Mouse (Mus musculus) heart, embryonic 16.5 days (tissue): ENCODE measurements around the gene Rundc3b. TPM values are rescaled to one million over a fixed set of nuclear protein-coding genes. Genes with fewer than 3 reads are reported as not detected.

ENCODE experiments used
- ATAC-seq: fragments of 200-750 bp; cut with Nextera tagmentation; replicated peaks from 2 replicates; pipeline ENCODE4 v1.8.0; 2017; ENCODE audit warnings: moderate number of reproducible peaks; ENCODE audit not compliant: insufficient read depth, low FRiP score; ENCODE audit errors: extremely low read depth
- H3K27ac ChIP-seq: fragments of 300-500 bp; sonication (generic); 2 replicates; pipeline ENCODE4 v1.5.1; 2014; ENCODE audit warnings: mild to moderate bottlenecking, low read length, control low read depth, moderate library complexity
- H3K27me3 ChIP-seq: fragments of 300-500 bp; sonication (generic); 2 replicates; pipeline ENCODE4 v1.6.1; 2014; ENCODE audit warnings: low read length, mixed read lengths; ENCODE audit not compliant: control insufficient read depth, insufficient read depth
- H3K36me3 ChIP-seq: fragments of 300-500 bp; sonication (generic); 2 replicates; pipeline ENCODE4 v1.6.1; 2014; ENCODE audit not compliant: control insufficient read depth, insufficient read depth
- H3K4me1 ChIP-seq: fragments of 300-500 bp; sonication (generic); 2 replicates; pipeline ENCODE4 v1.6.1; 2014; ENCODE audit warnings: low read length, mixed read lengths; ENCODE audit not compliant: control insufficient read depth, insufficient read depth
- H3K4me2 ChIP-seq: fragments of 300-500 bp; sonication (generic); 2 replicates; pipeline ENCODE4 v1.6.1; 2014; ENCODE audit warnings: low read depth, mild to moderate bottlenecking, control low read depth, low read length
- H3K4me3 ChIP-seq: fragments of 300-500 bp; sonication (generic); 2 replicates; pipeline ENCODE4 v1.5.1; 2014; ENCODE audit warnings: mild to moderate bottlenecking, control low read depth, low read length
- H3K9ac ChIP-seq: fragments of 300-500 bp; sonication (generic); 2 replicates; pipeline ENCODE4 v1.6.1; 2014; ENCODE audit warnings: low read length, control low read depth
- H3K9me3 ChIP-seq: fragments of 300-500 bp; sonication (generic); replicated peaks from 2 replicates; pipeline ENCODE4 v1.6.1; 2016; ENCODE audit warnings: low read length; ENCODE audit not compliant: control insufficient read depth
- WGBS: fragments of 180-500 bp; shearing (Covaris S2); extraction: QIAGEN DNeasy Blood & Tissue Kit; methylation state at CpG from one replicate; pipeline ENCODE4 v1.1.7; 2014; 5-methylcytosine and 5-hydroxymethylcytosine counted together
- polyA plus RNA-seq: library from polyadenylated mRNA; unstranded; fragments of >200 nt; fragmentation: Nextera tagmentation; extraction: Ambion mirVana; gene quantifications from 2 replicates; pipeline ENCODE4 v1.2.1, GENCODE M21; 2015

Gene Rundc3b
- 0.97 and 1.3 TPM in 2 replicates for polyA plus RNA-seq

- Histone ChIP-seq H3K4me3 (peak within 1 kb of the TSS; percentile 89), H3K9ac (peak within 1 kb of the TSS; percentile 77), H3K27me3 (no peaks in the 10 kb centered on the region; the same call in 1 of the 2 replicates), H3K4me1 (peaks cover 2% of the 10 kb centered on the region; the same call in 1 of the 2 replicates), H3K4me2 (peak within 1 kb of the TSS; percentile 100), H3K36me3 (no peaks in the 10 kb centered on the region), H3K9me3 (no peaks in the 10 kb centered on the region), H3K27ac (no peak within 1 kb of the TSS)
- ATAC-seq = peak; percentile 98
- WGBS = under 1% methylated on average over 58 of the region's 74 CpGs
Observed at GRCm38 (mm10) chr5:8622596-8623231, at the start of gene Rundc3b. Gene Rundc3b (minus strand): TSS chr5:8622952.

- Histone ChIP-seq H3K4me1 (no peaks in the 10 kb centered on the region), H3K27ac (no peak overlapping the region), H3K4me3 (no peak overlapping the region), H3K27me3 (no peaks in the 10 kb centered on the region), H3K36me3 (no peaks in the 10 kb centered on the region), H3K4me2 (no peak overlapping the region), H3K9ac (no peak overlapping the region), H3K9me3 (no peaks in the 10 kb centered on the region)
- ATAC-seq = no peak
- WGBS = 87% methylated on average over 1 of the region's 1 CpGs
Observed at GRCm38 (mm10) chr5:8669606-8670005, 46.9 kb upstream of the Rundc3b start.

GRCm38 (mm10) chr5:8667758-8668474, 45.2 kb upstream of the Rundc3b start:
- 74% methylated on average over 9 of the region's 9 CpGs for WGBS
- no peaks in the 10 kb centered on the region for H3K9me3 ChIP-seq
- H3K9ac ChIP-seq = no peak overlapping the region
- H3K4me3 ChIP-seq = no peak overlapping the region
- H3K4me2 ChIP-seq = no peak overlapping the region
- no peaks in the 10 kb centered on the region for H3K27me3 ChIP-seq
- no peaks in the 10 kb centered on the region for H3K36me3 ChIP-seq
- H3K4me1 ChIP-seq = no peaks in the 10 kb centered on the region
- H3K27ac ChIP-seq = no peak overlapping the region
- ATAC-seq = no peak

GRCm38 (mm10) chr5:8664678-8665077, 41.9 kb upstream of the Rundc3b start:
- Histone ChIP-seq H3K4me1 (peaks cover 6% of the 10 kb centered on the region; the same call in 1 of the 2 replicates), H3K4me2 (no peak overlapping the region), H3K9ac (no peak overlapping the region), H3K9me3 (no peaks in the 10 kb centered on the region), H3K27ac (no peak overlapping the region), H3K36me3 (no peaks in the 10 kb centered on the region), H3K4me3 (no peak overlapping the region), H3K27me3 (no peaks in the 10 kb centered on the region)
- 62% methylated on average over 3 of the region's 3 CpGs for WGBS
- ATAC-seq = no peak

- no peaks in the 10 kb centered on the region for H3K27me3 ChIP-seq
- peak overlapping the region; percentile 59 for H3K4me3 ChIP-seq
- no peak for ATAC-seq
- H3K27ac ChIP-seq = no peak overlapping the region
- no peaks in the 10 kb centered on the region for H3K9me3 ChIP-seq
- H3K9ac ChIP-seq = peak overlapping the region; percentile 63; the same call in 1 of the 2 replicates
- no peaks in the 10 kb centered on the region for H3K36me3 ChIP-seq
- peak overlapping the region; percentile 94 for H3K4me2 ChIP-seq
- 75% methylated on average over 10 of the region's 10 CpGs for WGBS
- peaks cover 8% of the 10 kb centered on the region; the same call in 1 of the 2 replicates for H3K4me1 ChIP-seq
Observed at GRCm38 (mm10) chr5:8660738-8661151, 38.0 kb upstream of the Rundc3b start.

- H3K4me1 ChIP-seq = peaks cover 8% of the 10 kb centered on the region; the same call in 1 of the 2 replicates
- no peaks in the 10 kb centered on the region for H3K9me3 ChIP-seq
- peak within 1 kb of the TSS; percentile 94 for H3K4me2 ChIP-seq
- H3K36me3 ChIP-seq = no peaks in the 10 kb centered on the region
- 4% methylated on average over 37 of the region's 37 CpGs for WGBS
- H3K9ac ChIP-seq = peak within 1 kb of the TSS; percentile 63
- H3K27ac ChIP-seq = no peak within 1 kb of the TSS
- peak; percentile 37; the same call in 1 of the 2 replicates for ATAC-seq
- peak within 1 kb of the TSS; percentile 59 for H3K4me3 ChIP-seq
- no peaks in the 10 kb centered on the region for H3K27me3 ChIP-seq
Observed at GRCm38 (mm10) chr5:8659911-8660737, 37.4 kb upstream of the Rundc3b start, which contains the start of gene Abcb1a. Gene Abcb1a (plus strand): TSS chr5:8660077.

GRCm38 (mm10) chr5:8652085-8652484, 29.3 kb upstream of the Rundc3b start:
- H3K27ac ChIP-seq = no peak overlapping the region
- H3K4me1 ChIP-seq = no peaks in the 10 kb centered on the region
- 71% methylated on average over 2 of the region's 2 CpGs for WGBS
- H3K36me3 ChIP-seq = no peaks in the 10 kb centered on the region
- H3K9me3 ChIP-seq = no peaks in the 10 kb centered on the region
- ATAC-seq = no peak
- no peak overlapping the region for H3K9ac ChIP-seq
- H3K4me3 ChIP-seq = no peak overlapping the region
- no peak overlapping the region for H3K4me2 ChIP-seq
- no peaks in the 10 kb centered on the region for H3K27me3 ChIP-seq

- no peak for ATAC-seq
- no peaks in the 10 kb centered on the region for H3K27me3 ChIP-seq
- H3K4me2 ChIP-seq = no peak overlapping the region
- no peak overlapping the region for H3K9ac ChIP-seq
- no peaks in the 10 kb centered on the region for H3K4me1 ChIP-seq
- no peaks in the 10 kb centered on the region for H3K36me3 ChIP-seq
- H3K27ac ChIP-seq = no peak overlapping the region
- no peaks in the 10 kb centered on the region for H3K9me3 ChIP-seq
- no peak overlapping the region for H3K4me3 ChIP-seq
Observed at GRCm38 (mm10) chr5:8648774-8649173, 26.0 kb upstream of the Rundc3b start.
